Mouse (Mus musculus): ENCODE results near the gene Plekho2.

Gene Plekho2

DNA sequence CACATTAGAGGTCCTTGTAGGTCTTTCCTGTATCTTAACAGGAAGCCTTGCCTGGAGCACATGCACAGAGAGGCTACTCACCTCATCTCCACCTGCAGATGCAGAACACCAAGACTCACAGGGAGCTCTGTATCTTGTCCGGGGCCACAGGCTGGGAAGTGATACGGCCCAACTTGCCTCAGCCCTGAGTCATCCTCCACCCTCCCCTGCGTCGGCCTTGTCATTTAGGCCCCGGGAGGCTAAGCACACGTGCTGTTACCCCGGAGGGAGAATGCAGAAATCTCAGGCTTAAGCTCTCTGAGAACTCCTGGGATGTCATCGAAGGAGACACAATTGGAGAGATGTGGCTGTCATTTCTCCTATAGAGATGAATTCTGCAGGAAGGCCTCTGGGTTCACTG, 50.2 kb downstream of the Plekho2 start:
- DNase-seq (ENCODE audit: low spot score in 2 of 2): no peak

DNA sequence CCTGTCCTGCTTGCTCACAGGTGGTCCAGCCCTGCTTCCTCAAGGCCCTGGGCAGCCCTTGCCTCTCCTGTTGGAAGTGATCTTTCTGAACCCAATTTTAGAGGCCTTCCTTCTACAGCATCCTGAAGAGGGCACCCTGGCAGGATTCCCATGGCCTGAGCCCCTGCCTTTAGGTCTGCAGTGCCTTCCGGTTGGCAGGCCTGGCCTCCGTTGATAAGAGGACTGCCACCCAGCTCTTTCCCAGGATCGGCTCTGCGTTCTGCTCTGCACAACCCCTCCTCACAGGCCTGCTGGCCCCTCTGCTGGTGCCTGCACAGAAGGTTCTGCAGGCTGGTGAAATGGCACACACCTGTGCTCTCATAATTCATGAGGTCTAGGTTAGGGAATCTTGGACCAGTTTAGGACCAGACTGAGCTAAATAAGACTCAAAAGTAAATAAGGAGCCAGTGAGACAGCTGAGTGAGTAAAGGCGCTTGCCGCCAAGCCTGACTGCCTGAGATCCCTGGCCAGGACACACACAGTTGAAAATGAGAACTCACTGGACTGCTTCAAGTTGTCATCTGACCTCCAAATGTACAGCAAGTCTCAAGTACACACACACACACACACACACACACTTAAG, 51.3 kb downstream of the Plekho2 start:
- DNase-seq (ENCODE audit: low spot score in 2 of 2): no peak

DNA sequence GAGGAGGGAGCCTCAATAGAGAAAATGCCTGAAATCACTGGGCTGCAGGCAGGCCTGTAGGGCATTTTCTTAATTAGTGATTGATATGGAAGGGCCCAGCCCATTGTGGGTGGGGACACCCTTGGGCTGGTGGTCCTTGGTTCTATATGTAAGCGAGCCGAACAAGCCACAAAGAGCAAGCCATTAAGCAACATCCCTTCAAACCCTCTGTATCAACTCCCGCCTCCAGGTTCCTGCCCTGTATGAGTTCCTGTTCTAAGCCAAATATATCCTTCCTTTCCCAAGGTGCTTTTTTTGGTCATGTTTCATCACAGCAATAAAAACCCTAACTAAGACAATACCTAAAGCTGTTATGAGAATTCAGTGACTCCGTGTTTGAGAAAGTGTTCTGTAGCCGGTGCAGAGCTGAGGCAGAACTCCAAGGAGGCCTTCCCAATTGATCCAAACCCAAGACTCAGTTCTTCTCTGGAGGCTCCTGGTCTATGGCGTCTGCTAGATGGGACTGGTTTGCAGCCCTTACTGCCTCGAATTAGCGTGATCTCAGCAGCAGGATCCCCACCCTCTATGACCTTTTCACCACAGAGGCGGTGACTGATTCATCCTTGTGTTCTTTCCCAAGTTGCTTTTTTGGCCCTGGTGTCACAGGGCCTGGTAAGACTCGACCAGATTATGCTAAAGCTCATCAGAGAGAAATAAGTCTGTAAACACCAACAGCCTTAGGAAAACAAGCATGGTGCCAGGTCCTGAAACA, 54.2 kb downstream of the Plekho2 start:
- DNase-seq (ENCODE audit: low spot score in 2 of 2): no peak

DNA sequence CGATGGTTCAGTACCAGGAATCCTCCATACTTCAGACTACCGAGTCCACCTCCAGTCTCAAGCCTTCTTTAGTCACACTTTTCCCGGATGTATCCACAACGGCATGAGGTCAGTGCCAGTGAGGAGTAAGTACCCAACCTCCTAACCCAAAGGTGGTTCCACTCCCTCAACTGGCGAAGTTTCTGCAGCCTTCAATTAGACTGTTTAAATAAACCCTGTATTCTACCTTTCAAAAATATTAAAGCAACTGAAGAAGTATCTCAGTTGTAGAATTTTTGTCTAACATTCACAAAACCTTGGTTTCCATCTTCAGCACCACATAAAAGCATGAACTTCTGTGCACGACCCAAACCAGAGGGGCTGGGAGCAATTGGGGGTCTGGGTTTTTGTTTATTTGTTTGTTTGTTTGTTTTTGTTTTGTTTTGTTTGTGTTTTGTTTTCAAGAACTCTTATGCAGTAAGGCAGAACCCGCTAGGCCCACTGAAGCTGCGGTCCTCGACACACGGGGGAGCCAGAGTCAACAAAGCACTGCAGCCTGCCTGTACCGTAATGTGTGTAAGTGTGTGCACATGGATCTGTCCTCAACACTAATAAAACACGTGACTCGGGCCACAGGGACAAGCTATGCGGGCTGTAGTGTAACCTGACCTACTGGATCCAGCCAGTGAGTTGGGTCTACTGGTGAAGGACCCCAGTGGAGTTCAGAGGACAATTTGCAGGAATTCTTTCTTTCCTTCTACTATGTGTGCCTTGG, 56.1 kb downstream of the Plekho2 start:
- peak; percentile 64 to 72 for DNase-seq (ENCODE audit: low spot score in 2 of 2)

DNA sequence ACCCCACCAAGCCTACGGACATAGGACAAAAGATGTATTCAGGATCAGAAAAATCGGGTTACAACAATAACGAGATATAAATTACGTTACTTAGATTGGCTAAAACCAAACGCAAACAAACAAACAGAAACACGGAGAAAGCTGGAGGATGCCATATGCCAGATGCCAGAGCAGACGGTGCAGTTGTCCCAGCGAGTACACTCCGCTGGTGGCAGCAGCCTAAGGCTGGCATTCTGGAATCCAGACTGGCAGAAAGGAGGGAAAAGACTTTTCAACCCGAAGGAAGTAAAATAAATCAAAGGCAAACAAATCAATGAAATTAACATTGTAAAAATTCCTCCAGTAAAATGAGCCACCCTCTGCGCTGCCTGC, 59.3 kb downstream of the Plekho2 start:
- DNase-seq (ENCODE audit: low spot score in 2 of 2): no peak

DNA sequence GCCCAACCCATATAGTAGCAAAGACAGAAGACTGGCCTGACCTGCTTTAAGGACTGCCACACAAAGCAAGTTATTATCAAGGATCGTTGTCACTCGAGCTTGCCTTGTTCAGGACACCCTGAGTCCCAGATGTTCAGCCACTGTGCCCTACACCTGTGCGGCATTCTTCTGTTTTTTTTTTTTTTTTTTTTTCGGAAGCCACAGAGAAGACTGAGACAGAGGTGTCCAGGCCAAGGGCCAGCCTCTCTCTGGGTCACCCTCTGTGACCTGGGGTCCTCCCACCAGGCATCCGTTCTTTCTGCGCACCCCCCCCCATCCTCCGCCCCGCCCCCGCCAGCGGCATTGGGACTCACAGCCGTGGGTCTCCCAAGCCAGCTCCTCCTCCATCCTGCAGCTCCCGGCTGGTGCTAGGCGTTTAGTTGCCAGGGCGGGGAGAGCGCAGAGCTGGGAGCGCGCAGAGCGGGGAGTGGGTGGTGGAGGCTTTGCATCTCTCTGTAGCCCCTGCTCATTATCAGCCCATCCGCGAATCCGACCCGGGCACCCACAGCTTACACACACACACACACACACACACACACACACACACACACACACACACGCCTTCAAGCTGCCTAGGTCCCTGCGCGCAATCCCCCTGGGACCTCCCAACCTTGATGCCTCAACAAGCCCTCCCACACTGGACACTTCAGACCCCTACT, 59.9 kb downstream of the Plekho2 start, which contains the start of gene Ankdd1a:
Gene Ankdd1a (minus strand): TSS at position 387 of the 698 bp plus-strand sequence.
- no peak for DNase-seq (ENCODE audit: low spot score in 2 of 2)

DNA sequence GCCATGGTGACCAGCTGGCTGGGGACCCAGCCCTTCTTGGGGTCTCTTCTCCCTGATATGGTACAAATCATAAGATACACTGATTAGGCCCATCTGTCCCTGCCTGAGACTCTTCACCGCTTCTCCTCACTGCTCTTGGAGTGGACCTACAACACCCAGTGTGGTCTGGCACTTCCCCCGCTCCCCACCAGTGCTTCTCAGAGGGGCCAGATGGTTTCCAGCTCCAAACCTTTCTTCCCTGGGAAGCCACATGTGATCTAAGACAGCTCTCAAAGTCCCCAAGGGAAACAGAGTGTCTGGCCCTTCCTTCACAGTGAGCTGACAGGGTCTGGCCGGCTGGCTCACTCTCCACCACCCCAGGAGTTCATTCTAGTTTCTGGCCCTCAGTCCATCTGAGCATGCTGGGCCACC, 65.0 kb downstream of the Plekho2 start:
- DNase-seq (ENCODE audit: low spot score in 2 of 2): no peak

DNA sequence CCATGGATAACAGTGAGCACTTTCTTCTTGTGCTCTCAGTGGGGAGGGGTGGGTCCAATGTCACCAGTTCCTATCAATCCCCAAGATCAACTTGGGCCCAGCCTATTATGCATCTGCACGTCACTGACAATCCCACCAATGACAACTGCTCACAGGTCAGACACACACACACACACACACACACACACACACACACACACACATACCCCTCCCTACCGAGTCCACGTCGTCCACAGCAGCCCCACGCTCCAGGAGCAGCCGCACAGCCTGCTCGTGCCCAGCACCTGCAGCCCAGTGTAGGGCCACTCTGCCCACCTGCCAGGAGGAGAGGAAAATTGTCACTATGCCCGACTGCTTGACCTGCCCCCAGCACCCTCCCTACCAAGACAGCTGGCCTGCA, 65.4 kb downstream of the Plekho2 start:
- DNase-seq (ENCODE audit: low spot score in 2 of 2): no peak

DNA sequence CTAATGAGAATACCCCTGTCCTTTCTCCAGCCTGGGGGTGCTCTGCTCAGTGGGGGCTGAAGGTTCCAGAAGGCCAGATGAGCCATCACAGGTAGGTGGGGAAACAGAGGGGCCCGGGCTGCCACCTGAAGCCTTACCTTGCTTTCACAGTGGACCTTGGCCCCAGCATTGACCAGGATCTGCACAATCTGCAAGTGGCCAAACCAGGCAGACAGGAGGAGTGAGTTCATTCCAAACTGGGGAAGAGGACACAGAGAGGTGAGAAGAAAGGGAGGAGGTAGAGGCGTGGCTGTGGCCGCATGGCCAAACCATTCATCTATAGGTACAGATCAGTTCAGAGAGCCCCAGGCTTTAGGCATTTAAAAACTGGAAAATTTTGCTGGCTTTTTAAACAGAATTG, 67.3 kb downstream of the Plekho2 start:
- peak; percentile 38 to 56 for DNase-seq (ENCODE audit: low spot score in 2 of 2)

DNA sequence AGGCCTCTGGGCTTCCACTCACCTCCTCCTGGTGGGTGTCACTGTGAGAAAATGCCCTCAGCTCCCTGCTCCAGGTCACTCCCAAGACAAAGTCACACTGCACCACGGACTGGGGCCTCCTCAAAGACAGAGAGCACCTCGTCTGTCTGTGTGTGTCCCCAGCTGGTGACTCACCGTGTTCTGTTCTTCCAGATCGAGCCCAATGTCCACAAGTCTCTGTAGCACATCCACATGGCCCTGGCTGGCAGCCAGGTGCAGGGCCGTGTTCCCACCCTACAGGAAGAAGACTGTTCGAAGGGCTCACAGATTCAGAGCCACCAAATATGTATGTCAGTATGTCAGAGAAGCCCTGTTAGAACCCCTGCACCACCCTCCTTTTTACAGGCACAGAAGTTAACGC, 71.4 kb downstream of the Plekho2 start:
- no peak for DNase-seq (ENCODE audit: low spot score in 2 of 2)

DNA sequence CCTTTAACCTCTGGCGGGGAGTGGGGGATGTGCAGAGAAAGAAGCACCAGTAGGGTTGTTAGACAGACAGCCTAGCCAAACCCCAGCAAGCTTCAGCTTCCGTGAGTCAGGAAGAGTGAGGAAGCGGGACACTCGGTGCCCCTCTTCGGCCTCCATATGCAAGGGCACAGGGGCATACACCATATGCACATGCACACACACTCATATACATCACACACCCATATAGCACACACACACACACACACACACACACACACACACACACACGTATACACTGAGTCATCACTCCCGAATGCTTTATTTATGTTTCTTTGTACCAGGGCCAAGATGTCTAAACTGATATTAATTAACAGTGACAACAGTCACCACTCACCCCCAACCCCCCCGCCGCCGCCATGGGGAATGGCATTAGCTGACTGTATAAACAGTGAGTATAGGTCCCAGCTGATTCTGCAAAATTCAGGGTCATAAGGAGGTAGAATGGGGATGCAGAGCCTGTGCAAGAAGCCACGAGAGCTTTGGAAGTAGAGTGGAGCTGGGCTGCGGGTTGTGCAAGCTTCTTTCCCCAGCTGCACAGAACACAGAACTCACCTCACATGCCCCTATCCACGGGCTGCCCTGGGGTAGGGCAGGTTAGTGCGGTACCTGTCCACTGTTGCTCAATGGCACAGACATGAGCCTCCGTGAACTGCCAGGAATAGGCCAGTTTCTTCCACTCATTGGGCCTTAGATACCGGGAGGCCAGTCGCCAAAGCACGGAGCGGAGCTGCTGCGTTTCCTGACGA, 76.9 kb downstream of the Plekho2 start:
- peak in 1 of 2 experiments; percentile 23 for DNase-seq (ENCODE audit: low spot score in 2 of 2)

All from urinary bladder, adult 18-20 months (tissue).